Mouse (Mus musculus): Measurements from ENCODE around the gene Tgfbr3.

Gene Tgfbr3

DNA sequence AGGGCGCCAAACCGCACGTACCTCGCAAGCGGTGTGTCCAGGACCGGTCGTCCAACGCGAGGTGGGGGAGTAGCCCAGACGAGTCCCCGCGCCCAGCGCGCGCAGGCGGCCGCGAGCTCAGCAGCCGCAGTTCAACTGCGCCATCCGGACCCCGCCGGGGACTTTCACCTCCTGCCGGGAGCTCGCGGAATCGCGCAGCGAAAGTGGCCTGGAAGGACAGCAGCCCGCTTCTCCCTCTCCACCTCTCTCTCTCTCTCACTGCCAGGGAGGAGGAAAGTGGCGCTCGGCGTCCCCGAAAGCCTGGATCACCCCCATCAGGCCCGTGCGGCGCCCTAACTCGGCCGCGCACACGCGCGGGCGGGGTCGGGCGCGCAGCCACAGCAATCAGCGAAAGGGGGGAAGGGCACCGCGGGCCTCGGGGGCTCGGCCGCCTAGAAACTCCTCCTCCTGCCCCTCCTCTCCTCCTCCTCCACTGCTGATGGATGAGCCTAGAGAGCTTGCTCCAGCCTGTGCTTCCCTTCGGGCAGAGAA lies at the start of gene Tgfbr3:
Gene Tgfbr3, minus strand, starts transcription at position 396 of the 531 bp plus-strand sequence.
- ATAC-seq (ENCODE audit: low TSS enrichment), result peak; percentile 93

DNA sequence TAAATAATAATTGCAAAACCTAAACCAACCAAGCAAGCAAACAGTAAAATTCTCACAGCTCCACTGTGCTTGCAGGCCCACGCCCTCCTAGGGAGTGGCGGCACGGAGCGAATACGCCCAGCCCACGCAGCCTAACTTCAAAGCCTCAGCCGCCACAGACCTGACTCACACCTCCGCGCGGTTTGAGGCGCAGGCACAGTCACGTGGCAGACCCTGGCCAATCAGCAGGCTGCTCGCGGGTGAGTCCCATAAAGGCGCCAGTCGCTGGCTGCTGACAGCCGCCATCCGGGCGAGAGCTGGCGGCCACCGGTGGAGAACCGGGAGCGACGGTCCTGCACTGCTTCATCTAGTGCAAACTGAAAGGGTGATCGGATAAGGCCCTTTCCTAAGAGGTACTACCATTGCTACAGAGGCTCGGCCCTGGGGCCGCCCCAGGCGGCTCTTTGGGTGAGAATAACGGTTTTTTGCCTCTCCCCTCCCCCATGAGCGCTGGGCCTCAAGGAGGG lies 41.5 kb upstream of the Tgfbr3 start, which contains the start of gene Brdt:
Gene Brdt, plus strand, starts transcription at position 244 of the 506 bp plus-strand sequence.
- ATAC-seq (ENCODE audit: low TSS enrichment), result no peak

DNA sequence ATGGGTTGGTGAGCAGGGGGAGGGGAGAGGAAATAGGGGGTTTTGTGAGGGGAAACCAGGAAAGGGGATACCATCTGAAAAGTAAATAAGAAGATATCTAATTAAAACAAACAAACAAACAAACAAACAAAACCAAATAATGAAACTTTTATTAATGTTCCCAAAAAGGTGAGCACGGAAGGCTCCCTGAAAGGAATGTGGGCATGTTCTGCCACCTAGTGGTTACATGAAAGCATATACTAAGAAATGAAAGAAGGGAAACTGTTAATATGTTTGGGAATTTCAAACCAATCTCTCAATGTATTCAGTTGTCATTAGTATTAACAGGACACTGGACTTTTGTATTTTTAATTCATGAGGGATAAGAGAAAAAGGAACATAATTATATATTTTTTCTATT lies 31.3 kb upstream of the Tgfbr3 start:
- no peak for ATAC-seq (ENCODE audit: low TSS enrichment)

DNA sequence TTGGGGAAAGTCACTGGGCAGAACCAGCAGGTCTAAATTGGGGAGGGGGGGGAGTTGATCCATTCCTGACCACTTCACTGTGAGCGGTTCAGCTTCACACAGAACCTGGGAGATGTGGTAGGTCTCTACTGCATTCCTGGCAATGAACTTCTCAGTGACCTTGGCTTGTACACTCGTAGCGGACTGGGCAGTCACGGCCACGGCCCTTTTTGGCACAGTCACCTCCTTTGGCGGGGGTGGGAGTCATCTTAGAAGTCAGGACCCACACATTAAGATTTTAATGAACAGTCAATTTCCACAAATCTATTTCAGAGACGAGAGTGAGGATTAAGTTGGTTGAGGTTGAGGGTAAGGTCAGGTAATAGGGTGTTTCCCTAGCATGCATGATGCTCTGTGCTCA lies 27.7 kb upstream of the Tgfbr3 start:
- no peak for ATAC-seq (ENCODE audit: low TSS enrichment)

DNA sequence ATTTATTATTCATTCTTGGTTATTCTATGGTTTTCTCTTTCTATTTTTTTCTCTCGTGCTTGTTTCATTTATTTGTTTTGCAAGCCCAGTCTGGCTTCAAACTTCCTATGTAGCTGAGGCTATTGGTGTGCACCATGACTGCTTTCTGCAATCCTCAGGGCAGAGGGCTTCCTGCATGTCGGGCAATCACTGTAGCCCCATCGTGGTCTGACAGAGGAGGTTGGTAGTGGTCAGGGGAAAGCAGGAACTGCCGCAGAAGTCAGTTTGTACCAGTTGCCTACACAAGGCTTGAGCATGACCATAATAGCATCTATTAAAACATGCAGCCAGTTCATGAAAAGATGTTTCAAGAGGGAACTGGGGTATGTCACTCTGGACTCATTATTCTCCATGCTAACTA lies 18.0 kb upstream of the Tgfbr3 start:
- no peak for ATAC-seq (ENCODE audit: low TSS enrichment)

DNA sequence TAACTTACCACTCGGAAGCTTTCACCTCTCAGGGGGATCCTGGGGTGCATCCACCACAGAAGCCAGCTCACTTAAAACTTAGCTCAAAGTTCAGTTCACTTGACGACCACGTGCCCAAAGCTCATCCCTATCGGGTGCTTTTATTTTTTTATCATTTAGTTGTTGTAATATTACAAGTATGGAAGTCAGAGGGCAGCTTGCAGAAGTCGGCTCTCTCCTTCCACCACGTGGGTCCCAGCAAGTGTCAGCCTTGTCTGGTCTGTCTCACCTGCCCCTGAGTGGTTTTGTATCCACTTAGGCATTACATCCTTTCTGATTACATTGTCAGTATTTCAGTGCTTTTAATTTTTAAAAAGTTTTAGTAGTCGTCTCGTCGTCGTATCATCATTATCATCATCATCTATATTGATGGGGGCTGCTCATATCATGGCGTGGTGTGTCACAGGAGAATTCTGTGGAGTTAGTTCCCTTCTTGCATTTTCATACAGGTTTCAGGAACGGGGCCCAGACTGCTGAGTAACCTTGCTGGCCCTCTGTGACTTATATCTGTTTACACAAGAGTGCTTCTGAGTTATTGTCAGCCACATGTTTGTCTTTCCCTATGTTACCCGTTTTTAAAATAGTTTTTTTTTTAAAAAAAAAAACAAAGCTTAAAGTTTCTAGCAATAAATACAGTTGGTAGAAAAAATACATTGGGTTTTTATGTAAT lies 14.8 kb upstream of the Tgfbr3 start:
- ATAC-seq (ENCODE audit: low TSS enrichment), result no peak

DNA sequence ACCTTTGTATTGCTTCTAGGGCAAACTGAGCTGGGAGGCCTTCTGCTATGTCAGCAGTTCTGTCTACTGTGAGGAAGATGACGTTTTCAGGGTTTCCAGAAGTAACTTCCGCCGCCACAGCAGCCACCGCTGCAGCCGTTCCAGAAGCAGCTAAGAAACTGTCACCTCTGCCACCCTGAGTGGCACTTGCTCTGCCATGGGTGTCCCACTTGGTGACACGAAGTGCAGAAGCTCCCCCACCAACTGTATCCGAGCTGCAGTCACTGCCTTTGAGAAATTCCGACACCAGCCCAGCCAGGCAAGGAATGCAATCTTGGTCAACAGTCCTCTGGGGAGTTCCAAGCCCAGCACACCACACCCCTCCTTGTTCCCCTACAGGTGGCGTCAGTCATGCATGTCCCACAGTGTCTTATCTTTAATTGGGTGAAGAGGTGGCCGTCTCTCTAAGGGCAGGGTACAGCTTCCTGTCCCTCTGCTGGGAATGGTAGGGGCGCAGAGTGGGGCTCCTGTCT lies 14.0 kb upstream of the Tgfbr3 start:
- no peak for ATAC-seq (ENCODE audit: low TSS enrichment)

DNA sequence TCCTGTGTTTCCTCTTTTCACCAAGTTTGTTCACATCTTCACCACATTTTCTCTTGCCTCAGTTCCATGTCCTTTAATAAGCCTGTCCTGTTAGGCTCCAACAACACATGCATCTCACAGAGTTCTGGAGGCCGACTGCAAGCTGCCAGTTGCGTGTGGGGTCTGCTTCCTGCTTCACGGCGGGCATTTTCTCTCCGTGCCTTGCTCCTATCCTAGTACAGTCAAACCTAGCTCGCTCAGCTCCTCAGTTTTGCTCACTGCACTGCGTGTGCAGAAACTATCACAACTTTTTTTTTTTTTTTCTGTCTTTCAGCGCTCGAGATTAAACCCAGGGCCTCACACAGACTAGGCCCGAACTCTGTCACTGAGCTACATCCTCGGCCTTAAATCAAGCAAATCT lies 9.4 kb upstream of the Tgfbr3 start:
- ATAC-seq (ENCODE audit: low TSS enrichment), result no peak

DNA sequence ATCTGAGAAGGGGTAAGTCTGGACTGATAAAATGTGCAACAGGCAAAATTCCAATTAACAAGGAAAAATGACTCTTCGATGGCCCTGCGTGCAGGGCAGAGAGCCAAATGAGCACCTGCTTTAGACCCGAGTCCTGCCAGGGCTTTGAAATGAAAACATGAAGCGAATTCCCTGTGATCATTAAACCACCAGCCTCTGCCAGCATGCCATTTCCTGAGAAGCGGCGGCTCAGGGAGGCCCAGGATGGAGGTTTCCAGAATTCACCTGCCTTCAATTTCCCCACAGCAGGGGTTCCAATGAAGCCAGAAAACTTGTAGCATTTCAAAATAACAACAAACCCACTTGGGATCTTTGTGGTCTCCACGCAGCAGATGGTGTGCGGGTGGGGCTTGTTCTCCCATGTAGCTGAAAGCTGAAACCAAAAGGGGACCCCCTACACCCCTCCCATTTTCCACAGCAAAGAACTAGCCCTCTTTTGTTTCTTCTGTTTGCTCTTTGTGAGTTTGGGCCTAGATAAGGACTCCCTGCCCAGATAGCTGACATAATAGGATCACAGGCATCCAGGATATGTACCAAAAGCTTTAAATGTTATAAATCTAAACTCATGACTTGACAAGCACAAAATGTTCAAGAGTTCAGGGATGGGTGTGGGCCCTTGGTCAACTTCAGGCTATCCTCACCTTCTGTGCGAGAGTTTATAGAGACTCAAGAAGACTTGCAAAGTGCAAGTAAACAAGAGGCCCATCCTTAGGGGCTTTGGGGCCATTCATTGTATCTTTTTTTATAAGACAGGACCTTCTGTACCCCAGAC lies 7.3 kb upstream of the Tgfbr3 start:
- no peak for ATAC-seq (ENCODE audit: low TSS enrichment)

DNA sequence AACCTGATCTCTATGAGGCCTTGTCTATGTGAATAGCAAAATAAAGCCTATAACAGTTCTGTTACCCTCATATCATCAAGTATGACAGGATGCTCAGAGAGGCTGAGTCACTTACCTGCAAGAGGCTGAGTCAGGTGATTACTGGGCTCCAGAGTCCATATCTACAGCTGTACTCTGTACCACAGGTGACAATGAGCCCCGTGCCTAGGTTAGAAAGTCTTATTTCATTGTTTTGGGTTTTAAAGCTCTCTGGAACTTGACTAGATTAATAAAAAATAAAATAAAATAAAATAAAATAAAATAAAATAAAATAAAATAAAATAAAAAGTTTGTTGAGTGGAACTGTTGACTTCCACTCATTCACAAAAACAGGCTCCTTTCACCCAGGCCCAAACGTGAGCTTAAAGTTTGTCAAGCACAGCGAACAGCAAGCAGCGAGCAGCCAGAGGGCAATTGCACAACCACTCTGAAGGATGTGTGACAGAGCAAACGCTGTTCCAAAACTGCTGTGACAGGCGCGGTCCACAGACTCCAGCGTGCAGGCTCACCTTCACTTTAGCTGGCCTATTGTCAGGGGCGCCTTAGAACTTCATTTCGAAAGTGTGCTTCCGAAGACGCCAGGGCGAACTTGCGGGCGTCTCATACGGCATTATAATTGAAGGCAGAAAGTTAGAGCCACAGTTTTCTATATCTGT lies 6.5 kb upstream of the Tgfbr3 start:
- ATAC-seq (ENCODE audit: low TSS enrichment), result no peak

DNA sequence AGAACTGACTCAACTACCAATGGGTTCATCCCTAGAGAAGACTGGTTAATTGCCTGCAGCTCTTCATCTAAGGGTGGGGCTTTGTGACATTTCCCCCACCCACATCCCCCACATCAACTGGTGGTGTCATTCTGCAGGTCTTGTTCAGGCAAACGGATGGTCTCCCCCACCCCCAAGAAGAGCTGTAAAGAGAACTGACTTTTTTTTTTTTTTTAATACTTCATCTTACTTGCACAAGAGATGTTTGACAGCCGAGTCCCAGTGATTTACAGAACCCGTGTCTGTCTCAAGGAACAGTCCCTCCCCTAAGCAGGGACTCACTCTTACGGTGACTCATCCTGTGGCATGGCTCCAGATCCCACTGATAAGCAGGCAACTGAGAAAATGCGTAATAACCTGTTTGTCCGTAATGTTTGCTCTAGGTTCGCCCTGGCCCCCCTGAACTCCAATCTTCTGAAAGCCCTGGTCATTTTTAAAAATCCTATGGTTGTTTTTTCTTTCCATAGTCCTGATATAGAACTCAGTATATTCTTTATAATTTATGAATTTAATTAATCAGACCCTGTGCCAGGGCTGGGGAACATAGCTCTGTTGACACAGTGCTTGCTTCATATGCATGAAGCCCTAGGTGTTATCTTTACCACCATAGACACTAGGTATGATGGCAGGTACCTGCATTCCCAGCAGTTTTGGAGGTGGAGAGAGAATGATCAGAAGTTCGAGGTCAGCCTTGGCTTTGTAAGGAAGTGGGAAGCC lies 5.8 kb upstream of the Tgfbr3 start:
- ATAC-seq (ENCODE audit: low TSS enrichment), result no peak

DNA sequence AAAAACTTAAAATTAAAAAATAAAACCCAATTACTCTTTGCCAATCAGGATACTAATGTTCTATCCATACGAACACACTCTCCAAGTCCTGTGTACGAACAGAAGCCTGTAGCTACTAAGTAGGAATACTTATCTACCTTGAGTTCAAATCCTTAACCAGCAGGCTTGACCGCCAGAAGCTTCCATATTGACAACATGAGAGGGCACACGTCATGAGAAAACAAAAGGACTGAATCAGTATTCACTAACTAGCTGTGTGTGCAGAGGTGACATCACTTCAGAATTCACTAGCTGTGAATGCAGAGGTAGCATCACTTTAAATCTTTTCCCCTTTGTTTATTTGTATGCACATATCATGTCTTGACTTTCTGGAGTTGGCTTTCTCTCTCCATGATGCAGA lies 4.6 kb upstream of the Tgfbr3 start:
- ATAC-seq (ENCODE audit: low TSS enrichment), result no peak

DNA sequence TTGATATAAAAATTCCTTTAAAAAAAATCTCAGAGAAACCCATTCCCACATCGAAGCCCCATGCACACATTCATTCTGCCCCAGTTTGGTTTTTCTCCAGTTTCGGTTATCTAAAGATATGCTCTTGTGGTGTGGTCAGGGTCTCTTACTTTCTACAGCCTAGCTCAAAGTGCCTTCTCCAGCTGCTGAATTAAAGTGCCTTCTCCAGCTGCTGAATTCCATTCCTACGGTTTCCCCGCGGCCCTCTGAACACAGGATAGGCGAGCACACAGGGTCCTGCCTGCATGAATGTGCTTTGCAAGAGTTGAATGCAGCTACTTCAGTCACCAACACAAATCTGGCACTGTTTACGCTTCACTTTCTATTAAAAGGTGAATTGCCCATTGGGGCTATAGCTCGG lies 557 bp upstream of the Tgfbr3 start:
- ATAC-seq (ENCODE audit: low TSS enrichment), result no peak

DNA sequence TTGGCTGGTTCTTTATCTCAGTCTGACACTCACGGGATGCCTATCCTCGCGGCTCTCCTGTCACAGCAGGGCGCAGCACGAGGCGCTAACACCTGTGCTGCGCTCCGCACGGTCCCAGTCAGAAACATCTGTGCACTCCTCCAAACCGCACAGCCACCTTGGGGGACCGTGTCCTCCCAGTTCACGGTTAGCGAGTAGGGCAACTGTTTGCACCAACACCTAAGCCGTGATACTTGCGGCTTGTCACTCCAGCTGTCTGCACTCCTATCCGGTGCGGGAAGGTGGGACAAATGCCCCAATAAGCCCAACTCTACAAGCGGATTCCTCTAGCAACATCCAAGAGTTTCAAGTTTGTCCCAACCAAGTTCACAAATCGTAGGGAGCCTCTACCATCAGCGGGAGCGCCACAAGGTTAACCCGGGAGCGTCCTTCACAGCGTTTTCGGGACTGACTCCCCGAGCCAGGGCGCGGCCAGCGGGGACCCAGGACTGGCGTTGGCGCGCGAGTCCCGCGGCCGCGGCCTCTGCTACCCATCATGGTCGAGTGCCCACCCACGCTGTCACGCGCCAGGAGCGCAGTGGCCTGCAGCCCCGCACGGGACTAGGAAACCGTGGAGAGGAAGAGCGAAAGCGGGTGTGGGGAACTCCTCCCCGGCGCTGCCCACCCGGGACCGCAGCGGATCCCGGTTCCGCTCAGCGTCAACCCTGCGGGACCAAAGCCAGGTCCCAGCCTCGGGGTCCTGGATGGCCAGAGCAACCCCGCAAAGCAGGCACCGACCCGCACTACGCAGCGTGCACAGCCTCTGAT lies 799 bp downstream of the Tgfbr3 start:
- ATAC-seq (ENCODE audit: low TSS enrichment), result peak; percentile 17

DNA sequence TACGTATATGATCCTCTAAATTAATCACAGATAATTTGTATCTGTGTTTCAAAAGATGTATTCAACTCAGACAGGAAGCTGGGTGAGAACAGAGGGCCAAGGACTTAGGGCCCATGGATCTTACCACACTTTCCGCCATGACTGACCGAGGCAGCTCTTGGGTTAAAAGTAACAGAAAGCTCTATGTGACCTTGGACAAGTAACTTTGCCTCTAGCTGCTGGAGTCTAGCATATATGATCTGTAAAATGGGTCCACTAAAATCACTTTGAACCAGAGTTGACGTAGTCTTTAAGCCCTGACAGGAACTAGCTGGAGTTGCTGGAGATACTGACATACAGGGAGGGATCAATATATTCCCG lies 1.5 kb downstream of the Tgfbr3 start:
- no peak for ATAC-seq (ENCODE audit: low TSS enrichment)

DNA sequence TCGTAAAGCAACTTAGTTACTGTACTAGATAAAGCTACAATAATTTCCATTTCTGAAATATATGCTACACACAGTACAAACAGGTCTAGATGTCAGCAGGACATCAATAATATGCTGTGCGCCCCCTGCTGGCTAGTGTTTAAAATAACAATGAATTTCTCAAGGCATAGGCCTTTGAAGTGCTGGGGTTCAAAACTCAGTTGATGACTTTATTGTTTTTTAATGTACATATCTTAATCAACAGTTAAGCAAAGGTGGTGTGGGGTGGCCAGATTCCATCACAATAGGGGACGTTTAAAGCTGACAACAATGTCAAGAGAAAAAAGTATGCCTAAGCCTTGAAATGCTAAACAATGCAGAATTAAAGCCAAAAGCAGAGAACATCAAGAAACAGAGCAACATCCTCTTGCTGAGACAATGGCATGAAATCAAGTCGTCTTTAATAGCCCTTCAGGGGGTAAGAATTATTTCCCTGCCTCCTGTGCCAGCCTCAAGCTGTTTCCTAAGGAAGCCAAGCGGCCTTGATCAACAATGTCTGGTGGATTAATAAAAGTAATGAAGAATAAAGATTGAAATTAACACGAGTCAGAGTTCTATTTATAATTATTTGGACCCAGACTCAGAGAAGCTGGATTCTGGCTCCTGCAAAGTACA lies 2.0 kb downstream of the Tgfbr3 start:
- ATAC-seq (ENCODE audit: low TSS enrichment), result no peak

DNA sequence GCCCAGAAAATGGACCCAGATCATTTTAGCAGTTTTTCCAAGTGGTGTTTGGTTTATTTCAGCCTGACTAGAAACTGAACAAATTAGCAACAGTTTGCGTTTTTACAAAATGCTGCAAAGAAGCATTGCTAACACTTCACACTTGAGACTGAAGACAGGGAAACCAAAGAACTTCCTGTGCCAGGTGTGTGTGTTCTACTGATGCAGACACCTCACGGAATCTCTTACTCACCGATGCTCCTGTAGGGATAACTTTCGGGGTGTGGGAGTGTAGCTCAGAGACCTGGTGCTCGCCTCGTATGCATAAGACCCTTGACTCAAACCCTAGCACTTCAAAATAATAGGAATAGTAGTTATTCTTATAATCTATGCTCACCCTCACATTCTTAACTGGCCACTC lies 3.9 kb downstream of the Tgfbr3 start:
- no peak for ATAC-seq (ENCODE audit: low TSS enrichment)

DNA sequence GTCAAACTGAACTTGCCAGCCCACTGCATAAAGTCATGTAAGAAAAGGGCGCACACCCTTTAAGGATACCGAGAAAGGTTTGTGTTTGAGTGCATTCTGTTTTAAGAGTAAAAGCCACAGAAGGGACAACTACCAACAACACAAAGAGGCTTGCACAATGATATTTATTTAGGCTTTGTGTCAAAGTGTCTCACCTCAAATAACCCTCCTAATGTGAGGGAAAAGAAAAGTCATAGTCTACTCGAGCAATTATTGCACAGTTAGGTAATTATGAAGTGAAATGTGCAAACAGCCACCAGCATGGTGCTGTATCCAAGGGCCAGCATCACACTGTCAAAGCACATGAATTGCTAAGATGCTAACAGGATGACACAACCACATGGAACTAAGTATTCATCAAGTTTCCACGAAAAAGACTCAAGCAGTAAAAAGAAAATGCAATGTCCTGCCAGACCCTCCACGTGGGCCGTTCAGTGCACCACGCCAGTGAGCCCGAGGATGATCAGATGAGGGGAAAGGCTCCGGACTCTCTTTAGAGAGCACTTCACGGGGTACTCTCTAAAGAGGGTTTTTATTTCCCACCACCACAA lies 5.4 kb downstream of the Tgfbr3 start:
- no peak for ATAC-seq (ENCODE audit: low TSS enrichment)

DNA sequence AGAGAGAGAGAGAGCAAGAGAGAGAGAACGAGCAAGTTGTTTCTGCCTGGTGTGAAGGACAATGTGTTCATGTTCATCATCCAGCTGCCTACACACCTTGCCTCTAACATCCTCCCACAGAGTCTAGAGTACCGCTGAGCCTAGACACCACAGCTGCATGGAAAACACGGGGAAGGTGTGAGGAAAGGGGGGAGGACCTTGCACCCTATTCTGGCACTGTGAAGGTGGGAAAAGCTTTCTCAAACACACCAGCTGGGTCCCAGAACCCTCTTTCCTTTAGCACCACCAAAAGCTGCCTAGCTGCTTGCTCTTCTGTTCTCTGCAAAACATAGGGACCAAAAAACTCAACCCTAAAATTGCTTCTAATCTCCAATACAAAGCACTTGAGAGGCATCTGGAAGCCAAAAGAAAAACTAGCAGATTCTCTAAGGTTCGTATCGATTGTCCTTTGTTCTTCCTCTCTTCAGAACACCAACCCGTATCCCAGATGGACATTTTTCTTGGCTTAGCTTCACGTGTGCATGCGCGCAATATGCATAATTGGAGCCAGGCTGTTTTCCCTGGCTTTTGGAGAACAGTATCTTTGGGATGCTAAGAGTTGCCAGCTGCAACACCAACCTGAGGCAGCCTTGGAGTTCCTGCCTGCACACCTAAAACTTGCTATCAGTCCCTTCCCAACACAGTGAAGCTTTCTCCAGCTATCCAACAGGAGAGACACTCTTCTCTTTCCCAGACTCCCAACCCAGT lies 6.7 kb downstream of the Tgfbr3 start:
- peak; percentile 66 for ATAC-seq (ENCODE audit: low TSS enrichment)
